Comparison of ENCODE assay signal across 7 mouse cellular contexts in genomic region chr7:128748758-128749157, GRCm38 (mm10). TPM values are rescaled to one million over a fixed set of nuclear protein-coding genes. Genes with fewer than 3 reads are reported as not detected.
DNase-seq lines count a peak whose midpoint lies in the region; ATAC-seq lines count a peak whose summit lies in the region.

No protein-coding gene starts in this region.

- H3K4me1 ChIP-seq in heart, embryonic 16.5 days (ENCODE audit: control insufficient read depth, insufficient read depth, low read length): peaks cover 43% of the 10 kb centered on the region
- peaks cover 64% of the 10 kb centered on the region for H3K4me1 ChIP-seq in liver, embryonic 12.5 days

- H3K9me3 ChIP-seq in heart, embryonic 16.5 days (replicated peaks; ENCODE audit: control insufficient read depth, low read length): no peaks in the 10 kb centered on the region
- no peaks in the 10 kb centered on the region for H3K9me3 ChIP-seq in liver, embryonic 12.5 days (replicated peaks)

- ATAC-seq in heart, embryonic 16.5 days (replicated peaks; ENCODE audit: extremely low read depth, insufficient read depth, low FRiP score): peak; percentile 76
- peak; percentile 75 for ATAC-seq in liver, embryonic 12.5 days

- H3K36me3 ChIP-seq in heart, embryonic 16.5 days (ENCODE audit: control insufficient read depth, insufficient read depth): peaks cover 11% of the 10 kb centered on the region; the same call in 1 of the 2 replicates
- peaks cover 57% of the 10 kb centered on the region for H3K36me3 ChIP-seq in liver, embryonic 12.5 days

- peak; percentile 42 to 56 for DNase-seq in right cerebral cortex, postnatal 10 days (ENCODE audit: low spot score in 2 of 2)
- DNase-seq in right cerebral cortex, postnatal 4 days: no peak
- DNase-seq in embryo, embryonic 11 days: peak; percentile 29
- DNase-seq in spleen, postnatal 36 days (ENCODE audit: low spot score in 2 of 2): peak; percentile 61 to 72
- no peak for DNase-seq in natural killer cell, adult 2 months (ENCODE audit: low spot score in 2 of 2)

- peak overlapping the region; percentile 71 for H3K27ac ChIP-seq in heart, embryonic 16.5 days (ENCODE audit: low read length)
- H3K27ac ChIP-seq in liver, embryonic 12.5 days: peak overlapping the region; percentile 62

- no peak overlapping the region for H3K4me3 ChIP-seq in heart, embryonic 16.5 days (ENCODE audit: low read length)
- 0 out of 2 replicates have a peak overlapping the region, but pooled peaks have one; percentile 8 for H3K4me3 ChIP-seq in liver, embryonic 12.5 days

- no peaks in the 10 kb centered on the region for H3K27me3 ChIP-seq in heart, embryonic 16.5 days (ENCODE audit: control insufficient read depth, insufficient read depth, low read length)
- H3K27me3 ChIP-seq in liver, embryonic 12.5 days (replicated peaks): no peaks in the 10 kb centered on the region

- H3K4me2 ChIP-seq in heart, embryonic 16.5 days (ENCODE audit: low read depth, low read length): peak overlapping the region; percentile 37
- peak overlapping the region; percentile 52 for H3K4me2 ChIP-seq in liver, embryonic 12.5 days

- 15% methylated on average over 3 of the region's 3 CpGs for WGBS in heart, embryonic 16.5 days
- 14% methylated on average over 3 of the region's 3 CpGs for WGBS in liver, embryonic 12.5 days (ENCODE audit: insufficient replicate concordance)

- no peak overlapping the region for H3K9ac ChIP-seq in heart, embryonic 16.5 days (ENCODE audit: low read length)
- H3K9ac ChIP-seq in liver, embryonic 12.5 days: peak overlapping the region; percentile 8; the same call in 1 of the 2 replicates

RNA-seq across cellular contexts. Expression of gene Sec23ip, which starts 4.0 kb away (rescaled TPM):
- polyA plus RNA-seq in heart, embryonic 16.5 days (2015; fragmentation: Nextera tagmentation; extraction: Ambion mirVana): 27.8 and 28.8 TPM in 2 replicates
- polyA plus RNA-seq in liver, embryonic 12.5 days (2016; fragmentation: Nextera tagmentation; extraction: Ambion mirVana): 27.4 and 27.7 TPM in 2 replicates

RNA-seq across cellular contexts. Expression of gene Mcmbp, which starts 8.5 kb away (rescaled TPM):
- polyA plus RNA-seq in heart, embryonic 16.5 days (2015; fragmentation: Nextera tagmentation; extraction: Ambion mirVana): 37.9 and 38.5 TPM in 2 replicates
- 41.9 and 42.5 TPM in 2 replicates for polyA plus RNA-seq in liver, embryonic 12.5 days (2016; fragmentation: Nextera tagmentation; extraction: Ambion mirVana)

Comparison
In these comparisons a context has a peak if more than half of its experiments do, and no peak if none do; other contexts are left out.
1. DNase-seq: peak in right cerebral cortex, postnatal 10 days (2 of 2), embryo, embryonic 11 days (single experiment) and spleen, postnatal 36 days (2 of 2); none in right cerebral cortex, postnatal 4 days (single experiment) and natural killer cell, adult 2 months (0 of 2).